Mouse (Mus musculus): ENCODE measurements at regions not wholly inside any gene's neighbourhood (a gene's known extent, or its start where the extent isn't known, plus 50 kb on each side); places are given as distances from the start of the nearest gene placed in this dataset.

DNA sequence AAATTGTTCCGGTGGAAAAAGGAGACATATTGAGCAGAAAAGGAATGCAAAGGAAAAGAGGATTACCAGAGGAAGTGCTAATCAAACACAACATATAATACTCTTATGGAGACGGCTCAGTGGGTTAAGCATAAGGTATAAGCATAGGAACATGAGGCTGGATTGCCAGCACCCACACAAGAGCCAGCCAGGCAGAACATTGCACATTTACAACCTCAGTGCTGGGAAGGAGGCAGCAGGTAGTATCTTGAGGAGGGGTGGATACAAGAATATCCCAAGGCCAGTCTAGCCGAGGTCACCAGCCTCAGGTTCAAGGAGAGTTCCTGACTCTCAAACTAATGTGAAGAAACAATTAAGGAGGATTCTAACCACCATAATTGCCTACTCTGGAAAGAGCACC, 138.0 kb downstream of the Emp1 start:
- ATAC-seq (ENCODE audit: insufficient read depth, low read depth) = no peak

DNA sequence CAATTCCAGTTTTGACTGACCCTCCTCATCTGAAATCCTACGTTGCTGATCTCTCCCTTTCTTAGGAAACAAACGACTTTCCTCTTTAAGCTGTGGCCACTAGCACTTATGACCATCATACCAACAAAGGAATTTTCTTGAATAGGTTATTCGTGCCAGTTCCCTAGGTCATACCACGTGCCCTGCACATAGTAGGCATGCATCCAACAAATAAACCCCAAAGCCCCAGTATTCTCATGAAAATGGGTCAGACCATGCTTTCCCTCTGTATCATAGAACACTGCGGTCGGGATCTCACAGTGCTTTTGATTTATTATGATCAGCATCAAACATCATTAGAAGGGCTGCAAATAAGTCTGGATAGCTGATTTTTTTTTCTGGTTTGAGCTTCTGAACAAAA, 139.4 kb downstream of the Emp1 start:
- Histone ChIP-seq H3K9ac (replicated peaks; ENCODE audit: low read depth, low read length) (no peak overlapping the region), H3K4me3 (ENCODE audit: low read depth, low read length) (no peak overlapping the region), H3K36me3 (replicated peaks; ENCODE audit: control insufficient read depth, insufficient read depth, low read length) (no peaks in the 10 kb centered on the region), H3K27ac (ENCODE audit: low read depth) (no peak overlapping the region), H3K9me3 (replicated peaks; ENCODE audit: control insufficient read depth, low read length) (no peaks in the 10 kb centered on the region), H3K4me2 (ENCODE audit: low read depth, low read length) (no peak overlapping the region), H3K4me1 (ENCODE audit: control insufficient read depth, insufficient read depth) (no peaks in the 10 kb centered on the region), H3K27me3 (ENCODE audit: control insufficient read depth, insufficient read depth, low read length) (no peaks in the 10 kb centered on the region)
- TF ChIP-seq CTCF (IDR thresholded peaks at IDR 0.05; ENCODE audit: low read depth) (no peak), EP300 (IDR thresholded peaks at IDR 0.05; ENCODE audit: low read depth) (no peak)
- no peak for DNase-seq (ENCODE audit: low spot score)
- ATAC-seq (ENCODE audit: insufficient read depth, low read depth) = no peak
- WGBS = 81% methylated on average over 6 of the region's 6 CpGs

More for the DNA sequence above, 138.0 kb downstream of the Emp1 start:
- no peaks in the 10 kb centered on the region for H3K27me3 ChIP-seq (ENCODE audit: control insufficient read depth, insufficient read depth, low read length)
- H3K27ac ChIP-seq (ENCODE audit: low read depth) = no peak overlapping the region
- no peaks in the 10 kb centered on the region for H3K4me1 ChIP-seq (ENCODE audit: control insufficient read depth, insufficient read depth)
- TF ChIP-seq EP300 (IDR thresholded peaks at IDR 0.05; ENCODE audit: low read depth) (no peak), CTCF (IDR thresholded peaks at IDR 0.05; ENCODE audit: low read depth) (no peak)
- DNase-seq (ENCODE audit: low spot score) = no peak
- no peak overlapping the region for H3K9ac ChIP-seq (replicated peaks; ENCODE audit: low read depth, low read length)
- H3K9me3 ChIP-seq (replicated peaks; ENCODE audit: control insufficient read depth, low read length) = no peaks in the 10 kb centered on the region
- 64% methylated on average over 3 of the region's 3 CpGs for WGBS
- no peaks in the 10 kb centered on the region for H3K36me3 ChIP-seq (replicated peaks; ENCODE audit: control insufficient read depth, insufficient read depth, low read length)
- no peak overlapping the region for H3K4me2 ChIP-seq (ENCODE audit: low read depth, low read length)
- H3K4me3 ChIP-seq (ENCODE audit: low read depth, low read length) = no peak overlapping the region

DNA sequence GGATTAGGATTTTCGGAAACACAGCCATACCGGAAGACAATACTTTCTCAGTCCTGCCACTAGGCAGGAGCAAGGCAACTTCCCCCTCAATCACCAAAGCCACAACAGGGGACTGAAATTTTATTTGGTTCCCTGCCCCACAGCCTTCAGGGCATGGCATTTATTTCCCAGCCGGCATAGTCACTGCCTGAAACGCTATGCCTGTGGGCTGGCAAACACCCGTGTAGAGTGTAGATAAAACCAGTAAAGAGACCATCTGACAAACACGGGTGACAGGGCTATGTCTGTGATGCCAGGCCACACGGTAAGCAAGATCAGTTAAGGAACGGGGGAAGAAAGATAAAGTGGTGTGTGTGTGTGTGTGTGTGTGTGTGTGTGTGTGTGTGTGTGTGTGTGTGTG, 140.1 kb downstream of the Emp1 start:
- Histone ChIP-seq H3K9ac (replicated peaks; ENCODE audit: low read depth, low read length) (no peak overlapping the region), H3K4me2 (ENCODE audit: low read depth, low read length) (no peak overlapping the region), H3K27ac (ENCODE audit: low read depth) (no peak overlapping the region), H3K9me3 (replicated peaks; ENCODE audit: control insufficient read depth, low read length) (no peaks in the 10 kb centered on the region), H3K4me1 (ENCODE audit: control insufficient read depth, insufficient read depth) (no peaks in the 10 kb centered on the region), H3K4me3 (ENCODE audit: low read depth, low read length) (no peak overlapping the region), H3K27me3 (ENCODE audit: control insufficient read depth, insufficient read depth, low read length) (no peaks in the 10 kb centered on the region), H3K36me3 (replicated peaks; ENCODE audit: control insufficient read depth, insufficient read depth, low read length) (no peaks in the 10 kb centered on the region)
- TF ChIP-seq EP300 (IDR thresholded peaks at IDR 0.05; ENCODE audit: low read depth) (no peak), CTCF (IDR thresholded peaks at IDR 0.05; ENCODE audit: low read depth) (no peak)
- DNase-seq (ENCODE audit: low spot score) = no peak
- ATAC-seq (ENCODE audit: insufficient read depth, low read depth) = no peak
- WGBS = 50% methylated on average over 8 of the region's 8 CpGs

DNA sequence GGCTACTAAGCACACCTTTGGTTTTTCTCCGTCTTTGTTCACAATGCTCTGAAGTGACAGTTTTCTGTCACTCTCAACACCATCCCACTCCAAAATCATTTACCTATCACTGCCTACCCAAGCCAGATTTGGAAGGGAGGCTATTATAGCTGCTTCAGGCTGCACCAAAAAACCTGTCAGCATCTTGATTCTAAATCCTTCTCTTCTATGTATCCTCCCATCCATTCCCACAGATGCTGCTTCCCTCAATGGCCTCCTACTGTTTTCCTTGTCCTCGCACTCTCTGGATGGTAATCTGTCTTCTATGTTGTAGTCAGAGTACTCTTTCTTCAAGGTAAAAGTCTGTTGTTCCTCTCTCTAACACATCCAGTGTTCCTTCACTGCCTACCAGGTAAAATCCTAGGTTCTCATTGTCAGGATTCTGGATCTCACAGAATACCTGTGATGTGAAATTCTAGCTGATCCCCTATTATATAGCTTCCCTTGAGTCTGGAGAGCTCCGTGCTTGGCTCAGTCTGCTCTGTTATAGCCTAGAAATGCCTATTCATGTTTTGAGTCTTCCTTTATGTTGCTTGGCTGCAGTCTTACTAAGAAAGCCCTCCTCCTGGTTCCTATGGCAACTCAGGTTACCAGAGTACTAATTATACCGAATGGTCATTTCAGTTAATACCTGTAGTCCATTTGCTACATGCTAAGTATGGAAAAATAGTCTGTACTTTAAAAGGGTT, 156.5 kb downstream of the Emp1 start:
- 77% methylated on average over 4 of the region's 4 CpGs for WGBS
- no peaks in the 10 kb centered on the region for H3K4me1 ChIP-seq (ENCODE audit: control insufficient read depth, insufficient read depth)
- H3K9ac ChIP-seq (replicated peaks; ENCODE audit: low read depth, low read length) = no peak overlapping the region
- ATAC-seq (ENCODE audit: insufficient read depth, low read depth) (no peak), DNase-seq (ENCODE audit: low spot score) (no peak)
- H3K36me3 ChIP-seq (replicated peaks; ENCODE audit: control insufficient read depth, insufficient read depth, low read length) = no peaks in the 10 kb centered on the region
- H3K4me3 ChIP-seq (ENCODE audit: low read depth, low read length) = no peak overlapping the region
- H3K27ac ChIP-seq (ENCODE audit: low read depth) = no peak overlapping the region
- no peak for TF ChIP-seq EP300 (IDR thresholded peaks at IDR 0.05; ENCODE audit: low read depth)
- TF ChIP-seq CTCF (IDR thresholded peaks at IDR 0.05; ENCODE audit: low read depth) = no peak
- no peaks in the 10 kb centered on the region for H3K27me3 ChIP-seq (ENCODE audit: control insufficient read depth, insufficient read depth, low read length)
- H3K4me2 ChIP-seq (ENCODE audit: low read depth, low read length) = no peak overlapping the region
- no peaks in the 10 kb centered on the region for H3K9me3 ChIP-seq (replicated peaks; ENCODE audit: control insufficient read depth, low read length)

DNA sequence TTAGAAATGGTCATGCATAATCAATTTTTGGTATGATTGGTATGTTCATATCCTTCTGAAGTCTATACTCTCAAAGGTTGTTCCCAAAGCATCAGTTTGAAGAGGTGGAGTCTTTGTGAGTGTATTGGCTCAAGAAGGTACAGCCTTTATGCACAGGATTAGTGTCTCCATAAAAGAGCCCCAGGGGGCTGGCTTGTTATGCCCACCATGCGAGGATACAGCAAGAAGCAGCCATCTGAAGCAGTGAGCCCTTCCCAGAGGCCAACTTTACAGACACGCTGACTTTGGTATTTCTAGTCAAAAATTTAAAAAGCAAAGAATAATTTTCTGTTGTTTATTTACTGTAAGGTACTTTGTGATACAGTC, 157.1 kb downstream of the Emp1 start:
- Histone ChIP-seq H3K36me3 (replicated peaks; ENCODE audit: control insufficient read depth, insufficient read depth, low read length) (no peaks in the 10 kb centered on the region), H3K9me3 (replicated peaks; ENCODE audit: control insufficient read depth, low read length) (no peaks in the 10 kb centered on the region), H3K9ac (replicated peaks; ENCODE audit: low read depth, low read length) (no peak overlapping the region), H3K27me3 (ENCODE audit: control insufficient read depth, insufficient read depth, low read length) (no peaks in the 10 kb centered on the region), H3K4me2 (ENCODE audit: low read depth, low read length) (no peak overlapping the region), H3K27ac (ENCODE audit: low read depth) (no peak overlapping the region), H3K4me1 (ENCODE audit: control insufficient read depth, insufficient read depth) (no peaks in the 10 kb centered on the region), H3K4me3 (ENCODE audit: low read depth, low read length) (no peak overlapping the region)
- TF ChIP-seq CTCF (IDR thresholded peaks at IDR 0.05; ENCODE audit: low read depth) (no peak), EP300 (IDR thresholded peaks at IDR 0.05; ENCODE audit: low read depth) (no peak)
- DNase-seq (ENCODE audit: low spot score) (no peak), ATAC-seq (ENCODE audit: insufficient read depth, low read depth) (no peak)
- 82% methylated on average over 2 of the region's 2 CpGs for WGBS

DNA sequence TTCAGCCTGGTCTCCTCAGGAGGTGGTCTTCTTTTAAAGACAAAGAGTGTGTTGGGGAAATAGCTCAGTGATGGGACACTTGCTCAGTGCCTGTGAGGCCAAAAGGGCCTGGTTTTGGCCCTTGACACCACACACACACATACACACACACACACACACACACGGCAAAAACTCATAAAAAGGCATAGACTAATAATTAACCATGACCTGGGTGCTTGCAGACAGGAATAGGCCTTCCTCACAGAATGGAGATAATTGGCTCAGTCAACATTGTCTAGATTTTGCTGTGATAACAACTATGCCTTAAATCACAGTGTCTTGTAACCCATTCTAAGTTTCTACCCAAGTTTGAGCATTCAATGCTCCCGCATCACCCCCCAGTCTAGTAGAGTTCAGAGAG, 158.5 kb downstream of the Emp1 start:
- Histone ChIP-seq H3K9ac (replicated peaks; ENCODE audit: low read depth, low read length) (no peak overlapping the region), H3K36me3 (replicated peaks; ENCODE audit: control insufficient read depth, insufficient read depth, low read length) (no peaks in the 10 kb centered on the region), H3K27ac (ENCODE audit: low read depth) (no peak overlapping the region), H3K27me3 (ENCODE audit: control insufficient read depth, insufficient read depth, low read length) (no peaks in the 10 kb centered on the region), H3K4me2 (ENCODE audit: low read depth, low read length) (no peak overlapping the region), H3K4me3 (ENCODE audit: low read depth, low read length) (no peak overlapping the region), H3K9me3 (replicated peaks; ENCODE audit: control insufficient read depth, low read length) (no peaks in the 10 kb centered on the region), H3K4me1 (ENCODE audit: control insufficient read depth, insufficient read depth) (peaks cover 6% of the 10 kb centered on the region; the same call in 1 of the 2 replicates)
- ATAC-seq (ENCODE audit: insufficient read depth, low read depth) (no peak), DNase-seq (ENCODE audit: low spot score) (no peak)
- TF ChIP-seq CTCF (IDR thresholded peaks at IDR 0.05; ENCODE audit: low read depth) (no peak), EP300 (IDR thresholded peaks at IDR 0.05; ENCODE audit: low read depth) (no peak)
- 71% methylated on average over 2 of the region's 2 CpGs for WGBS

Measured in heart, postnatal 0 days (tissue).